Mouse (Mus musculus) heart, adult 11 months (tissue): Measurements from ENCODE around the gene Ccdc62.

Source experiments
- DNase-seq: peaks from one replicate; pipeline ENCODE4 v3.0.0; 2022

The Ccdc62 gene

DNA sequence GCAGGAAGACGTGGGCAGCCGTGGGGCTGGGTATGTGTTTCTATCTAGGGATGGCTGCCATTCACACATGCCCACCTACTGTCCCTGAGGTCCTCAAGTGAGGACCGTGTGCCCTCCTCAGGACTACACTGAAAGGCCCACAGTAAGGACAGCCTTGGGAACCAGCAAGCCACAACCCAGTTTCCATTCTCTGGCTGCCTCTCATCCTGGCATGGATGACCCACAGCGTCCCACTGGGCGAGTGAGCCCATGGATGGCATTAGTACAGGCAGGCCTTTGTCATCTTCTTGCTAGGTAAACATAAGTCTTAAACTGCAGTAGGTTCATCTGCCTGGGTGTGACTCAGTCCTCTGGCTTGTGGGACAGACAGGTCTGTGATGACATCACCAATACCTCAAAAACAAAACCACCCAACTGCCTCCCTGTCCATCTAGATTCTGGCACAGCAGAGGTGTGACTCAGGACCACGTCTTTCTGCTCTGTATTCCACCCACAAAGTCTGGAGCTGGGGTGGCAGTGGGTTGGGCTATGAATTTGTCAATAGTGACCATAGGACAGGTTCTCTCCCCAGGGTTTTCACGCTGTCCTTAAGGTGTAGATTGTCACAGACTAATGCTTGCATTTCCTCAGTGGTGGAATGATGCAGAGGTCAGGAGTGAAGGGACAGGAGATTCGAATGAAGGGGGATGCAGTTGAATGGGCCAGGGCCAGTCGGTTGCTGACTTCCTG, 50.2 kb downstream of the Ccdc62 start:
- DNase-seq: peak; percentile 89

DNA sequence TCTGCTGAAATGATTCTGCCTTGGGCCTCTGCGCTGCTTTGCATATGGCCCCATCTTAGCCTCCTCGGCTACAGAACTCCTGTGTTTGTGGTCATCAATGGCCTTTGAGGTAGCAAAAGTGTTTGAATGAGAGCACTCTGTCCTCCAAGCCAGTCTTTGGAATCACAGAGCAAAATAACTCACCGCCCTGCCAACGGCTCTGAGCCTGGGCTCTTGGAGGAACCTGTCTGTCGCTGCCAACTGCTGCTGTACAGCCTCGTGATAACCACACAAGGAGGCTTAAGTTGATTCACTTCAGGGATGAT, 50.7 kb downstream of the Ccdc62 start:
- DNase-seq: peak; percentile 94

DNA sequence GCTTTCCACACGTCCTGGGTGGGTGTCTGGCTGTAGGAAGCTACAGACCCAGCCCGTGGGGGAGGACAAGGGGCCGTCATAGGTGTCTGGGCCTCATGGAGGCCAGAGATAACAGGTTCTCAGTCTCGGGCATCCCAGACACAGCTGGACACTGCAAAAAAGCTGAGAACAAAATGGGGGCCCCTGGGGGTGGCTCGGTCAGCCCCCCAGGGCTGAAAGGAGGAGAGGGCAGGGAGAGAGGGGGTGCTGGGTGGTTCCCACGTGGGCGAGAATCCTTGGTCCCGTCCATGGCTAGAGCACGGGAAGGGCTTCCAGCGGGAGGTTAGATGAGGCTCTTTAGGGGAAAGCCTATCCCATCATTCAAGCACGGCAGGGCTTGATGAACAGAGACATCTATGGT, 52.4 kb downstream of the Ccdc62 start:
- peak; percentile 78 for DNase-seq

DNA sequence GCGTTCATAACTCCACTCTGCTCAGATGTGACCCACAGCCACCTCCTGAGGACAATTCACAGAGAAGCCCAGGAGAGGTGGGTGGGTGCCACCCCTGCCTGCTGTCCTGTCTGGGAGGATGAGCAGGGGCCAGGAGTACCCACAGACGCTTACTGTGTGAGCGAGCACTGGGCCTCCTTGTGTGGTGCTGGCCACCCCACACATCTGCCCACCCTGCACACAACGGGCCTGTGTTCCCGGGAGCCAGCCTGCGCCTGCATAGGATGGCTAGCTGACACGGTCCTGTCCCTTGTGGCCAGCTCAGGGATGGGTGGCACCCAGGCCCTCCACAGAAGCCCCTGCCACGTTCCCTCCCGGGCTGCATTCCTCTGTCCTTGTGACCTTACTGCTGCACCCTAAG, 55.0 kb downstream of the Ccdc62 start:
- no peak for DNase-seq

DNA sequence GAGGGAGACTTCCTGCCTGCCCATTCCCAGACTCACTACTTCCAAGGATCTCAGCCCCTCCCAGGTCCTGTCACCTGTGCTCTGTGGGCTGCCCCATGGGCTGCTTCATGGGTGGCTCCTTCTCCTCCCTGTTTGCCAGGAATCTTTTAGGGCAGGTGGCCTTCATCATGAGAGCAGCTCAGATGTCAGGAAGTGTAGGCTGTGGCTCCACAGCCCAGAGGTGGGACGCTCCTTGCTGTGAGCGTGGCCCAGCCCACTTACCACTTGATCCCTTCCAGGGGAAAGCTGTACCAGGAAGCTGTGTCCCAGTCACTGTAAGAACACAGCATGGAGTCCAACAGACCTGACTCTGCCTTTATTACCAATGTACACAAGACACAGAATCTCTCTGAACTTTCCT, 56.4 kb downstream of the Ccdc62 start:
- DNase-seq: no peak

DNA sequence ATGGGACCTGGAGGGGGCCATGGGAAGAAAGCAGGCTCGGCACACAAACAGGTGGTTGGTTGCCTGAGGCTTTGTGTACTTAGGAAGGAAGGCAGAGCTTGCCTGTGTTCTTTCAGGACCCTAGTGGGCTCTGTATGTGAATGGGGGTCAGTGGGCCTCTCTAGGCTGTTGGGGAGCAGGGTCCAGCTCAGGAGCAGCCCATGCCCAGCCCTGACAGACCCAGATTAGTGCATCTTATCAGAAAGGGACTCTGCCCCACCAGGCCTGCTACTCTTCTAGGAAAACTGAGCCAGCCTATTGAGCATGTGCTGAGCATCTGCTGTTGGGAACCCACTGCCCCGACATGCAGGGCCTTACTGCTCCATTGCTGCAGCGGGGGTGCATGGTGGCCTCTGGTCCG, 57.0 kb downstream of the Ccdc62 start:
- no peak for DNase-seq

DNA sequence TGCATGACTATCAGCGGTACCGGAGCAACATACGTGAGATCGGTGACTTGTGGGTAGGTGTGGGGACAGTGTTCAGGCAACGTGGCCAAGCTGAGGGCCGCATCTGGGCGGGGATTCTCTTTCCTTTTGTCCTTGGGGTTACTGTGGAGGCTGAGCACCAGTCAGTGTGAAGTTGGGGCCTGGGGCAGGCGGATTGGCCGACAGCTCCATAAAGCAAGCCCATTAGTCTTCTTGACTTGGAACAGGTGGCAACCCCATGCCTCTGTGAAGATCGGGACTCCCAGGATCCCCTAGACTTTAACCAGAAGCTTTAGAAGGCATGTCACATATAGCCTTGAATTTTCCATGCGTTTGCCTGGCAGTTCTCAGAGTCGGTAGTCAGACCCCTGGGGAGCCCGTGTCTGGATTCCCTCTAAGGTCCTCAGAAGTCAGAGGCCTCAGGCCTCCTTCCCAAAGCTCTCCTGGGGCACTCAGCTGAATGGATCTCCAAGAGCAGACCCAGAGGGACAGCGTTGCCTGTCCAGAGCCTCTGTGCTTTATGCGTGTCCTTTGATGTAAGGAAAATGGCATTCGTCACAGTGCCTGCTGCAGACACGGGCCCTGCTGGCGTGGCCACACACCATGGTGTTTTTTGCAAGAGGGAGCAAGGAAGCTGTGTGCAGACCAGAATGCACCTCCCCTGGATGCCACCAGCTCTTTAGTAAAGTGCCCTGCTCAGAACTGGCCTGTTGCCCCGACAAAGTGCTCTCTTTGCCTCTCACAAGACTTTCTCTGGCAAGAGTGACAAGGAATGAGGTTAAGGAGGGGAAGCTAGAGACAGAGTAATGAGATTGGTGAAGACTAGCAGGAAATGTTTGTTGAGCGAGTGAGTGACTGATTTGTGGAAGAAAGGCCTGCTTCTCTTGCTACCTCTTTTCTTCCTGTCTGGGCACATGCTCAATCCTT, 59.7 kb downstream of the Ccdc62 start:
- DNase-seq: peak; percentile 90

DNA sequence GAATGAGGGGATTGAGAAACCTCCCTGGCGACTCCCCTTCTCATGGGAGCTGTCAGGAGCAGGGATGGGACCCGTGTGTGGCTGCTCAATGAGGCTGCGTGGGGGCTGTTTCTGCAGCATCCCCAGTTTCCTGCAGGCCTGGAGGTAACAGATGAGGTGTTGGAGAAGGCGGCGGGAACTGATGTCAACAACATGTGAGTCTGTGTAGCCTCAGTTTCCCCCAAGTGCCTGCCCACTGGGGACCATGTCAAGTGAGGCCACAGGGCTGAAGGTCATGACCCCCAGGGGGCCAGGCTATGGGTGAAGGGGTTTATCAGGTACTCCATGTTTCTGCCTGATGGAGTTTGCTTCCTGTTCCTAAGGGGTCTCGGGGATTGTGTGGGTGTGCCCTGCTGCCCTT, 60.8 kb downstream of the Ccdc62 start:
- DNase-seq: peak; percentile 93

DNA sequence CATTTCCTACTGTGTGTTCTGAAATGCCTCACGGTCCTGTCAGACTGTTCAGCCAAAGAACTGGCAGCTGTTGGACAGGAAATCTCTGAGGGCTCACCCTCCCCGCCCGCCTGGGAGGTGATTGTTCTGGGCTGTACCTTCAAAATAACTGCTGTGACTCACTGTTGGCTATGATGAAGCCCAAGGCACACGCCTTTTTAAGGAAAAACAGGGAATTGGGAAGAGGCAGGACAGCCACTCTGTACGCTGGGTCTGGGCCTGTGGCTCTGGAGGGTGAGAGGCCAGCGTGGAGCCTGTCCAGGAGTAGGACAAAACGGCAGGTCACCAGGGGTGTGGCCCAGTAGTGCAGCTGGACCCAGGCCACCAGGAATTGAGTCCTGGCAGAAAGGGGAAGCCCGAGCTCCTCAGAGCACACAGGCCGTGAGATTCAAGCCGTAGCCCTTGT, 61.7 kb downstream of the Ccdc62 start:
- DNase-seq: peak; percentile 99

DNA sequence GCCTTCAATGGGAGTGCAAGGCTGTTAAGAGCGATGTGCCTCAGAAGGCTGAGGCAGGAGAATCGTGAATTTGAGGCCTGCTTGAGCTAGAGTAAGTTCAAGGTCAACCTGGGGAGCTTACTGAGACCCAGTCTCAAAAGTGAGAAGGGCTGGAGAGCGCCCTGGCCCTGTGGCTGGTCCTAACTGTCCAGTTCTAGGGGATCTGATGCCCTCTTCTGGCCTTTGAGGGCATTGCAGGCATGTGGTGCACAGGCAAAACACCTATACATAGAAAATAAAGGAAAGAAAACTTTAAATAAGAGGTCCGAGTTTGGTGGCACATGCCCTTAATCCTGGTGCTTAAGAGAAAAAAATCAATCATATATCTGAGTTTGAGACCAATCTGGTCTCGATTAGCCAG, 62.3 kb downstream of the Ccdc62 start:
- peak; percentile 97 for DNase-seq

DNA sequence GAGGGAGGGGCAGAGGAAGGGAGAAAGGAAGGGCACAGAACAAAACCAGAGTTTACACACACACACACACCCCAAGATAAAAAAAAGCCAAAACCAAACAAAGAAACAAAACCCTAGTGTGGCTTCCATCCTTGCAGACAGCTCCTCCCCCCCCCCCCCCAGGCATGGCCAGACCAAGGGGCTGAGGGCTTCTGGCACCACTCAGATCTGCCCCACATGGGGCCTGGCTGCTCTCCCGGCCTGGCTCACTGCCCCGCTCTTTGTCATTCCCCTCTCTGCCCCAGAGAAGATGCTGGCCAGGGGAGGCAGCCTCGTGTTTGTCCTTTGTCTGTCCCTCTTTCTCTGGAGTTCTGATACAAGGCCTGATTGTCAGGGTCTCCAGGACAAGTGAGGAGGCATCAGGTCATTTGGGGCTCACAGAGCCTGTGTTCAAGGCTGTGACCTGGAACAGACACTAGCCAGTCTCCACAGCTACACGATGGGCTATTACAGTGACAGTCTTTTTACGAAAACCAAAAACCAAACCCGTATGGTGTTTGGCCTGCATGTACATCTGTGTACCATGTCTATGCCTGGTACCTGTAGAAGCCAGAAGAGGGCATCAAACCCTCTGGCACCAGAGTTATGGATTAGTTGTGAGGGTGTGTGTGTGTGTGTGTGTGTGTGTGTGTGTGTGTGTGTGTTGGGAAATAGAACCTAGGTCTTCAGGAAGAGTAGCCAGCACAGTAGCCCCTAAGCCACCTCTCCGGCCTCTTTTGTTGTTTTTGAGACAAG, 63.0 kb downstream of the Ccdc62 start:
- DNase-seq: peak; percentile 98

DNA sequence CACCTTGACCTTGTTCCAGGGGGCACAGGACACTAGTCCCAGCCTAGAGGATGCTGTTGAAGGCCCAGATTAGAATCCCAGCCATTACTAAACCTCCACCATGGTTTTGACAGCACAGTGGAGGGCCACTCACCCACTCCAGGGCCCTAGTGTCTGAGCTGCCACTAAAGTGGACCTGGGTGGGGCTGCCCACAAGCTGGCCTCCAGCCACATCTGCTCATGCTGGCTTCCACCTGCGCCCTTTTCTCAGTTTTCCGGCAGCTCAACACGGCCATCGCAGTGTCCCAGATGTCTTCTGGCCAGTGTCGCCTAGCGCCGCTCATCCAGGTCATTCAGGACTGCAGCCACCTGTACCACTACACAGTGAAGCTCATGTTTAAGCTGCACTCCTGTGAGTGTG, 64.0 kb downstream of the Ccdc62 start:
- peak; percentile 87 for DNase-seq

DNA sequence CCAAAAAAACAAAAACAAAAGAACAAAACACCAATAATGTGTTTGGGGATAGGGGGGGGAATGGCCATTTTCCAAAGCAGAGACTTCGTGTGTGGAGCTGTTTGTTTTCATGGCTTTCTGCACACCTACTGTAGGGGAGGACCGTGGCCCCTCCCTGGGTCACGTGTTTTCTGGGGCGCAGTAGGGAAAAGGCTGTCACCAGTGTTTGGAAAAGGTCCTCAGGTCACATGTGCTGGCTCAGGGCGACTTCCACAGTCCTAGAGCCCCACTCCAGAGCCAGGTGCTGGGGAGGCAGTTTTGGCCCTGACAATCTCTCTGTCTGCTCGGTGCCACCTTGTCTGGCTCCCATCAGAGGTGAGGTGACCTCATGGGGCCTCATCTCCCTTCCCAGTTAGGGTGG, 64.9 kb downstream of the Ccdc62 start:
- DNase-seq: peak; percentile 85

DNA sequence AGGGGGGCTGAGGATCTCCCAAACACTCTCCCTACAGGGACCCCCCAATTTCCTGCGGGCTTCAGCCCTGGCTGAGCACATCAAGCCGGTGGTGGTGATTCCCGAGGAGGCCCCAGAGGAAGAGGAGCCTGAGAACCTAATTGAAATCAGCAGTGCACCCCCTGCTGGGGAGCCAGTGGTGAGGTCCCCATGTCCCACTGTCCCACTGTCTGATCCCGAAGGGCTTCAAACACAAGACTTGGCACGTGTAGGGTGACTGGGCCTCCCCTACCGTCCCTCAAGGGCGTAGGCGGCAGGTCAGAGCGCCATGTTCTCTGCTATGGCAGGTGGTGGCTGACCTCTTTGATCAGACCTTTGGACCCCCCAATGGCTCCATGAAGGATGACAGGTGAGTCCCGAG, 65.7 kb downstream of the Ccdc62 start:
- DNase-seq: peak; percentile 89

DNA sequence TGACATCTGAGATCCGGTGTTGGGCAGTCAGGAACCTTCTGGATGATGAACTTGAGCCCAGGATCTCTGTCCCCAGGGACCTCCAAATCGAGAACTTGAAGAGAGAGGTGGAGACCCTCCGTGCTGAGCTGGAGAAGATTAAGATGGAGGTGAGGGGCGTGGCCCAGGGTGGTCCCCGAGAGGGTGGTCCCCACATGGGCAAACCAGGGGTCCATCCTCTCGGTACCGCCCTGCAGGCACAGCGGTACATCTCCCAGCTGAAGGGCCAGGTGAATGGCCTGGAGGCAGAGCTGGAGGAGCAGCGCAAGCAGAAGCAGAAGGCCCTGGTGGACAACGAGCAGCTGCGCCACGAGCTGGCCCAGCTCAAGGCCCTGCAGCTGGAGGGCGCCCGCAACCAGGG, 66.2 kb downstream of the Ccdc62 start:
- DNase-seq: peak; percentile 90

DNA sequence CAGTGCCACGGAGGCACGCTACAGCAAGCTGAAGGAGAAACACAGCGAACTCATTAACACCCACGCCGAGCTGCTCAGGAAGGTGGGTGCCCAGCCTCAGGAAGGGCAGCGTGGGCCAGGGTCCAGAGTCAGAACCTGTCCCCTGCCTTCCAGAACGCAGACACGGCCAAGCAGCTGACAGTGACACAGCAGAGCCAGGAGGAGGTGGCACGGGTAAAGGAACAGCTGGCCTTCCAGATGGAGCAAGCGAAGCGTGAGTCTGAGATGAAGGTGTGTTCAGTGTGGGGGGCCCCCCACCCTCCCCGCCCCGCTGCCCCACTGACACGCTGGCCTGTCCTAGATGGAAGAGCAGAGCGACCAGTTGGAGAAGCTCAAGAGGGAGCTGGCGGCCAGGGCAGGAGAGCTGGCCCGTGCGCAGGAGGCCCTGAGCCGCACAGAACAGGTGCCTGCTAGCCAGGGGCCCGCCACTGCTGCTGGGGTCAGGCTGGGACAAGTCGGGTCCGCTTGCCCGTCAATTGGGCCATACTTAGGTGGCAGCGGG, 66.8 kb downstream of the Ccdc62 start:
- peak; percentile 91 for DNase-seq

DNA sequence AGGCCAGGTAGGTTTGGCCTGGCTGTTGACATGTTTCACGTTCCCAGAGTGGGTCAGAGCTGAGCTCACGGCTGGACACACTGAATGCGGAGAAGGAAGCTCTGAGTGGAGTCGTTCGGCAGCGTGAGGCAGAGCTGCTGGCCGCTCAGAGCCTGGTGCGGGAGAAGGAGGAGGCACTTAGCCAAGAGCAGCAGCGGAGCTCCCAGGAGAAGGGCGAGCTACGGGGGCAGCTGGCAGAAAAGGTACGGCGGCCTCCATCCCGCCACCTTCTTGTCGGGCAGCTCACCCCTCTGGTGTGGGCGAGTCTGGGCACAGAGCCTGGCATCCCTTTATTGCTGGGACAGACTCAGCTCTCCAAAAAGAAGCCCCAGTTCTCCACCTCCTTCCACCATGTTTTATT, 67.3 kb downstream of the Ccdc62 start:
- peak; percentile 88 for DNase-seq

DNA sequence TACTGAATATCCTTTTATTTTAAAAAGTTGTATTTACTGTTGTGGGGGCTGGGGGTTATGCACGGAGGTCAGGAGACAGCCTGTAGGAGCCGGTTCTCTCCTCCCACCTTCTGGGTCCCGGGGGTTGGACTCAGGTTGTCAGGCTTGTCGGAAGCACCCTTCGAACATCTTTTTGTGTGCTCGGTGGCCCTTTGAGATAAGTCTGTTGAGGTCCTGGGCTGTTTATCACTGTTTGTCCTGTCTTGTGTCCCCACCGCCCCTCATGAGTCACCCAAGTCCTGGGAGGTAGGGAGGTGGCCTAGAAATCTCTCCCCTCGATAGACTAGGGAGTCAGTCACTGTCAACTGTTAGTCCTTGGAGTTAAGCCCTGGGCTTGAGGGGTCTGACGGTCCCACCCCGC, 67.9 kb downstream of the Ccdc62 start:
- no peak for DNase-seq

DNA sequence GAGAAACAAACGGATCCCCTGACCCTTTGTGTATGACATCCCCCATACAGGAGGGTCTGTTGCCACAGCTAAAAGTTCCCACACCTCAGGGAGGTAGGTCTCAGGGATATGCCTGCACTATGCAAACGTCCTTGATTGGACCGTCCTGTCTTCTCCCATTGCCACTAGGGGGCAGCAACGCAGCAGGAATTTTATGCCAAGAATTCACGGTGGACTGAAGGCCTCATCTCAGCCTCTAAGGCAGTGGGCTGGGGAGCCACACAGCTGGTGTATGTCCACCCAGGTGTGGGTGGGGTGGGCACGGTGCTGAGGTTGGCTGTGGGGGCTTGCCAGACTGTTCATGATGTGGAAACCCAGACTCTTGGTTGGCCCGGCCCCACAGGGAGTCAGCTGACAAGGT, 70.3 kb downstream of the Ccdc62 start:
- peak; percentile 97 for DNase-seq

DNA sequence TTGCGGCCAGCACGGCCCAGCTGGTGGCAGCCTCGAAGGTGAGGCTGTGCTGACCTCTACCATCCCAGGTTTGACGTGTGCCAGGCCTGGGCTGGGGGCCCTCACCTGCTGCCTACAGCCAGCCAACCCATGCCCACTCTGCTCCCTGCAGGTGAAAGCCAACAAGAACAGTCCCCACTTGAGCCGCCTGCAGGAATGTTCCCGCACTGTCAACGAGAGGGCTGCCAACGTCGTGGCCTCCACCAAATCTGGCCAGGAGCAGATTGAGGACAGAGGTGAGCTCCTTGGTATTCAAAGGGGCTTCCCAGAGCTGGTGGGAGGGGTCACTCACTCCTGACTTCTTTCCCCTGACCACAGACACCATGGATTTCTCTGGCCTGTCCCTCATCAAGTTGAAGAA, 70.8 kb downstream of the Ccdc62 start:
- peak; percentile 93 for DNase-seq

DNA sequence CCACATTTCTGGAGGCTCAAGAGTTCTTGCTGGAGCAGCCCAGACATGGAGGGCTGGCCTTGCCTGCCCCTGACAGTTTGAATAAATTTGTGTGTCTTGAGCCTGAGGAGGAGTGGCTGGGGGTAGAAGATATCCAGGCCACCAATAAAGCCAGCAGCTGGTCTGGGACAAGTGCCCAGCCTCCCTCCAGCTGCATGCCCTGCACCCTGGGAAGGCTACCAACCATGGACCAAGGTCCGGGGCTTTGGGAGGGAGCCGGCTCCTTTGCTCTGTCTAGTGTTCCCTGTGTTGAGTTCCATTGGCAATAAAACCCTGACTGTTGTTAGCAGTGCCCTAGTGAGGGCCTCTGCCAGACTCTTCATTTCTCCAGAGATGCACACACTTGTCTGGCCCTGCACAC, 72.4 kb downstream of the Ccdc62 start:
- peak; percentile 96 for DNase-seq

DNA sequence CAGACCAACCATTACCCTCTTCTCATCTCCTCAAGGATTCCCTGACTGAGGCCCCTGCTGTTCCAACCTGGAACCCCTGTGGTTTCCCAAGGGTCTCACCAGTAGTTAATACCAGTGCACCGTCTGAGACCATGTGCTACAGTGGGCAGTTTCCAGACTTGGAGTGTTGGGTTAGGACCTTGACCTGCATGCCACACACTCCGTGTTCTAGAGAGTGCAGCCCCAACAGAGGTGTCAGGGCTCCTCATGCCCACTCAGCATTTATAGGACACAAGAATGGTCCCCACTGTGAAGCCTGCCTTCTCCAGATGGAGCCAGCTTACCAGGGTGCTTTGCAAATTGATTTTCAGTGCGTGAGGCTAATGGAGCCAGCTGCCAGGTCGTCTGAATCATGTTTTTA, 72.9 kb downstream of the Ccdc62 start:
- DNase-seq: no peak
